Mouse (Mus musculus): ENCODE data around the gene Orai3. TPM values are rescaled to one million over a fixed set of nuclear protein-coding genes. Genes with fewer than 3 reads are reported as not detected.

The Orai3 gene
- total RNA-seq, 1 experiment, result 14.0 TPM

DNA sequence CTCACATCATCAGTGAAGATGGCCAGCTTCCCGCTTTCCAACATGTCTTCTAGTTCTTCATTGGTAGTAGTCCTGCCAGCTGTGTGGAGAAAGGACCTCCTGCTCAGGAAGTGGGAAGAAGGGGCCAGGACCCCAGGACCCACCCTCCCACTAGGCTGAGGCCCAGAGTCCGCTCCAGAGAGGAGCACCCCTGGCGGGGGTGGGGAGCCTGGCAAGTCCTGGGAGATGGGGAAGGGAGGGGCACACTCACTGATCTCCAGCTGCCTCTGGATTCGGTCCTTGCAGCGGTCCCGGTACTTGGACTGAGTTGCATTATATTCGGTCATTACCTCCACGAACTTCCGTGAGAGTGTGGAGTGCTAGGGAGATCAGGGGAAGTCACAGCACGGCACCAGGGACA is 41.0 kb downstream of the Orai3 start:
- DNase-seq (ENCODE audit: low read depth, low spot score), result no peak
- TF ChIP-seq MAFK (IDR thresholded peaks at IDR 0.05; ENCODE audit: insufficient read depth, low read depth, low read length) (no peak), HCFC1 (IDR thresholded peaks at IDR 0.05; ENCODE audit: borderline replicate concordance, insufficient read depth, low read length) (no peak), ZC3H11A (IDR thresholded peaks at IDR 0.05; ENCODE audit: borderline replicate concordance, low read depth, low read length) (no peak), ZNF384 (IDR thresholded peaks at IDR 0.05; ENCODE audit: low read depth, low read length) (no peak), CHD2 (IDR thresholded peaks at IDR 0.05; ENCODE audit: low read depth, low read length) (no peak)
- H3K4me1 ChIP-seq (ENCODE audit: control insufficient read depth in 2 of 2, insufficient read depth in 2 of 2, low read length in 2 of 2, poor library complexity in 1 of 2), result peaks cover 3 to 13% of the 10 kb centered on the region in 2 experiments; a peak in 3 of 4 replicates
- H3K4me3 ChIP-seq (ENCODE audit: insufficient read depth in 1 of 2, low read depth in 1 of 2, low read length in 2 of 2, poor library complexity in 1 of 2, severe bottlenecking in 1 of 2), result peak overlapping the region; percentile 13 to 47
- no peaks in the 10 kb centered on the region for H3K36me3 ChIP-seq (ENCODE audit: control insufficient read depth, insufficient read depth, low read length, poor library complexity, severe bottlenecking)
- H3K9me3 ChIP-seq (ENCODE audit: control insufficient read depth, insufficient read depth, low read depth, low read length), result no peaks in the 10 kb centered on the region
- in situ Hi-C loops (cut with MboI; ENCODE audit: low sequenced_read_pairs in 2 of 2, unreplicated experiment in 2 of 2), result no loop called here
- H3K9ac ChIP-seq (ENCODE audit: insufficient read depth, low read depth, low read length, poor library complexity, severe bottlenecking), result 0 out of 2 replicates have a peak overlapping the region, but pooled peaks have one; percentile 0
- no peak overlapping the region for H3K27ac ChIP-seq (ENCODE audit: insufficient read depth, low read depth, low read length, poor library complexity, severe bottlenecking)

DNA sequence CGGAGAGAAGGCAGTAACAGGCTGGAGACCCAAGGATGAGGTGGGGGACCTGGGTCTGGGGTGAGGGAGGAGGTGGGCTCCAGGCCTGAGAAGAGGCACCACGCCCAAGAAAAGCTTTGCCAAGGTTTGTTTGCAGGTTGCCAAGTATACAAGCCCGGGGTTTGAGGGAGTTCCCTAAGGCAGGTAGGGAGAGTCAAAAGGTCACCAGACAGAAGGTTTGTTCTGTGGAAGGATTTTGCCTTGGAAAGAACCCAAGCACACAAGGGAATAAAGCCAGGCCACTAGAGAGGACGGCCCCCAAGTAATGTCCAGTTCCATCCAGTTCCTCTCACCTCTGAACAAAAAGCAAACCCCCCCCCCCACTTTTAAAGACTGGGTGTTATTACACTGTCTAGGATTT is 41.6 kb downstream of the Orai3 start:
- DNase-seq (ENCODE audit: low read depth, low spot score), result no peak
- H3K4me3 ChIP-seq (ENCODE audit: insufficient read depth in 1 of 2, low read depth in 1 of 2, low read length in 2 of 2, poor library complexity in 1 of 2, severe bottlenecking in 1 of 2), result peak overlapping the region; percentile 13 to 47; a peak in 3 of 4 replicates
- TF ChIP-seq HCFC1 (IDR thresholded peaks at IDR 0.05; ENCODE audit: borderline replicate concordance, insufficient read depth, low read length), result no peak
- TF ChIP-seq CHD2 (IDR thresholded peaks at IDR 0.05; ENCODE audit: low read depth, low read length), result no peak
- H3K36me3 ChIP-seq (ENCODE audit: control insufficient read depth, insufficient read depth, low read length, poor library complexity, severe bottlenecking), result no peaks in the 10 kb centered on the region
- peaks cover 3 to 19% of the 10 kb centered on the region in 2 experiments; a peak in 3 of 4 replicates for H3K4me1 ChIP-seq (ENCODE audit: control insufficient read depth in 2 of 2, insufficient read depth in 2 of 2, low read length in 2 of 2, poor library complexity in 1 of 2)
- no peak overlapping the region for H3K27ac ChIP-seq (ENCODE audit: insufficient read depth, low read depth, low read length, poor library complexity, severe bottlenecking)
- no peak overlapping the region for H3K9ac ChIP-seq (ENCODE audit: insufficient read depth, low read depth, low read length, poor library complexity, severe bottlenecking)
- no peaks in the 10 kb centered on the region for H3K9me3 ChIP-seq (ENCODE audit: control insufficient read depth, insufficient read depth, low read depth, low read length)
- in situ Hi-C loops (cut with MboI; ENCODE audit: low sequenced_read_pairs in 2 of 2, unreplicated experiment in 2 of 2), result no loop called here

- H3K9me3 ChIP-seq (ENCODE audit: control insufficient read depth, insufficient read depth, low read depth, low read length), result no peaks in the 10 kb centered on the region
- in situ Hi-C loops (cut with MboI; ENCODE audit: low sequenced_read_pairs in 2 of 2, unreplicated experiment in 2 of 2), result no loop called here
- H3K27ac ChIP-seq (ENCODE audit: insufficient read depth, low read depth, low read length, poor library complexity, severe bottlenecking), result no peak overlapping the region
- peaks cover 3 to 22% of the 10 kb centered on the region in 2 experiments; a peak in 3 of 4 replicates for H3K4me1 ChIP-seq (ENCODE audit: control insufficient read depth in 2 of 2, insufficient read depth in 2 of 2, low read length in 2 of 2, poor library complexity in 1 of 2)
- TF ChIP-seq MAFK (IDR thresholded peaks at IDR 0.05; ENCODE audit: insufficient read depth, low read depth, low read length), result no peak
- TF ChIP-seq CHD2 (IDR thresholded peaks at IDR 0.05; ENCODE audit: low read depth, low read length), result no peak
- TF ChIP-seq HCFC1 (IDR thresholded peaks at IDR 0.05; ENCODE audit: borderline replicate concordance, insufficient read depth, low read length), result no peak
- no peak for TF ChIP-seq ZNF384 (IDR thresholded peaks at IDR 0.05; ENCODE audit: low read depth, low read length)
- no peak for TF ChIP-seq ZC3H11A (IDR thresholded peaks at IDR 0.05; ENCODE audit: borderline replicate concordance, low read depth, low read length)
- no peak for DNase-seq (ENCODE audit: low read depth, low spot score)
- no peak overlapping the region for H3K4me3 ChIP-seq (ENCODE audit: insufficient read depth in 1 of 2, low read depth in 1 of 2, low read length in 2 of 2, poor library complexity in 1 of 2, severe bottlenecking in 1 of 2)
- H3K9ac ChIP-seq (ENCODE audit: insufficient read depth, low read depth, low read length, poor library complexity, severe bottlenecking), result no peak overlapping the region
- no peaks in the 10 kb centered on the region for H3K36me3 ChIP-seq (ENCODE audit: control insufficient read depth, insufficient read depth, low read length, poor library complexity, severe bottlenecking)
Observed at GRCm38 (mm10) chr7:127812292-127812691, 42.7 kb downstream of the Orai3 start.

GRCm38 (mm10) chr7:127813821-127814220 is 44.2 kb downstream of the Orai3 start:
- Histone ChIP-seq H3K36me3 (ENCODE audit: control insufficient read depth, insufficient read depth, low read length, poor library complexity, severe bottlenecking) (no peaks in the 10 kb centered on the region), H3K27ac (ENCODE audit: insufficient read depth, low read depth, low read length, poor library complexity, severe bottlenecking) (no peak overlapping the region), H3K4me3 (ENCODE audit: insufficient read depth in 1 of 2, low read depth in 1 of 2, low read length in 2 of 2, poor library complexity in 1 of 2, severe bottlenecking in 1 of 2) (no peak overlapping the region), H3K9me3 (ENCODE audit: control insufficient read depth, insufficient read depth, low read depth, low read length) (no peaks in the 10 kb centered on the region), H3K9ac (ENCODE audit: insufficient read depth, low read depth, low read length, poor library complexity, severe bottlenecking) (no peak overlapping the region), H3K4me1 (ENCODE audit: control insufficient read depth in 2 of 2, insufficient read depth in 2 of 2, low read length in 2 of 2, poor library complexity in 1 of 2) (peaks cover 3 to 22% of the 10 kb centered on the region in 2 experiments; a peak in 3 of 4 replicates)
- TF ChIP-seq CHD2 (IDR thresholded peaks at IDR 0.05; ENCODE audit: low read depth, low read length) (no peak), ZNF384 (IDR thresholded peaks at IDR 0.05; ENCODE audit: low read depth, low read length) (no peak), HCFC1 (IDR thresholded peaks at IDR 0.05; ENCODE audit: borderline replicate concordance, insufficient read depth, low read length) (no peak), MAFK (IDR thresholded peaks at IDR 0.05; ENCODE audit: insufficient read depth, low read depth, low read length) (no peak), ZC3H11A (IDR thresholded peaks at IDR 0.05; ENCODE audit: borderline replicate concordance, low read depth, low read length) (no peak)
- no peak for DNase-seq (ENCODE audit: low read depth, low spot score)
- in situ Hi-C loops (cut with MboI; ENCODE audit: low sequenced_read_pairs in 2 of 2, unreplicated experiment in 2 of 2), result no loop called here

Measured in ES-E14 (cell line).